Mouse (Mus musculus) bone marrow macrophage, adult 2 months (primary cell): ENCODE measurements around the gene Top2b.

Experiments used
- CTCF ChIP-seq: IDR thresholded peaks from 2 replicates; pipeline ENCODE4 v1.5.1; 2012; ENCODE audit warnings: low read depth, mild to moderate bottlenecking, low read length, moderate library complexity
- POLR2A ChIP-seq: IDR thresholded peaks from 2 replicates; pipeline ENCODE4 v1.6.1; 2012; ENCODE audit warnings: mild to moderate bottlenecking, low read depth, low read length, borderline replicate concordance

- TF ChIP-seq CTCF (no peak), POLR2A (no peak)
These were observed 74.6 kb downstream of the Top2b start for GRCm38 (mm10) chr14:16439385-16440126.
